Mouse (Mus musculus) heart, adult 11 months (tissue): ENCODE measurements around the gene Myt1l.

Source experiments
- DNase-seq: peaks from one replicate; pipeline ENCODE4 v3.0.0; 2022

Myt1l gene

GRCm38 (mm10) chr12:29657061-29657460 is 128.9 kb downstream of the Myt1l start:
- peak; percentile 34 for DNase-seq

- DNase-seq: peak; percentile 64
Observed at GRCm38 (mm10) chr12:29657870-29658269, 129.7 kb downstream of the Myt1l start.

- peak; percentile 71 for DNase-seq
Observed at GRCm38 (mm10) chr12:29671984-29672383, 143.8 kb downstream of the Myt1l start.

GRCm38 (mm10) chr12:29675594-29676362 is 147.6 kb downstream of the Myt1l start:
- peak; percentile 91 for DNase-seq

GRCm38 (mm10) chr12:29682384-29682783 is 154.2 kb downstream of the Myt1l start:
- peak; percentile 81 for DNase-seq

GRCm38 (mm10) chr12:29682946-29683345 is 154.8 kb downstream of the Myt1l start:
- peak; percentile 64 for DNase-seq

- peak; percentile 63 for DNase-seq
Observed at GRCm38 (mm10) chr12:29686241-29686640, 158.1 kb downstream of the Myt1l start.

- no peak for DNase-seq
Observed at GRCm38 (mm10) chr12:29691566-29691965, 163.4 kb downstream of the Myt1l start.

- peak; percentile 90 for DNase-seq
Observed at GRCm38 (mm10) chr12:29695194-29695593, 167.0 kb downstream of the Myt1l start.

- DNase-seq: peak; percentile 96
Observed at GRCm38 (mm10) chr12:29697526-29698500, 169.6 kb downstream of the Myt1l start.

- DNase-seq: no peak
Observed at GRCm38 (mm10) chr12:29698541-29698940, 170.4 kb downstream of the Myt1l start.

GRCm38 (mm10) chr12:29698976-29699375 is 170.8 kb downstream of the Myt1l start:
- peak; percentile 80 for DNase-seq

GRCm38 (mm10) chr12:29699386-29699785 is 171.2 kb downstream of the Myt1l start:
- DNase-seq: no peak

- DNase-seq: peak; percentile 64
Observed at GRCm38 (mm10) chr12:29700026-29700425, 171.8 kb downstream of the Myt1l start.

- DNase-seq: peak; percentile 81
Observed at GRCm38 (mm10) chr12:29701076-29701475, 172.9 kb downstream of the Myt1l start.

GRCm38 (mm10) chr12:29701731-29702316 is 173.6 kb downstream of the Myt1l start:
- peak; percentile 97 for DNase-seq

- DNase-seq: peak; percentile 95
Observed at GRCm38 (mm10) chr12:29702626-29703025, 174.4 kb downstream of the Myt1l start.

GRCm38 (mm10) chr12:29703541-29703940 is 175.4 kb downstream of the Myt1l start:
- DNase-seq: peak; percentile 70

- DNase-seq: no peak
Observed at GRCm38 (mm10) chr12:29707094-29707493, 178.9 kb downstream of the Myt1l start.

GRCm38 (mm10) chr12:29708166-29708565 is 180.0 kb downstream of the Myt1l start:
- DNase-seq: no peak

GRCm38 (mm10) chr12:29712795-29713721 is 184.9 kb downstream of the Myt1l start:
- DNase-seq: peak; percentile 54
